Mouse (Mus musculus): ENCODE measurements at regions not wholly inside any gene's neighbourhood (a gene's known extent, or its start where the extent isn't known, plus 50 kb on each side); places are given as distances from the start of the nearest gene placed in this dataset.
A peak's percentile ranks its signal among the peaks of the same experiment; 100 is the strongest.

DNA sequence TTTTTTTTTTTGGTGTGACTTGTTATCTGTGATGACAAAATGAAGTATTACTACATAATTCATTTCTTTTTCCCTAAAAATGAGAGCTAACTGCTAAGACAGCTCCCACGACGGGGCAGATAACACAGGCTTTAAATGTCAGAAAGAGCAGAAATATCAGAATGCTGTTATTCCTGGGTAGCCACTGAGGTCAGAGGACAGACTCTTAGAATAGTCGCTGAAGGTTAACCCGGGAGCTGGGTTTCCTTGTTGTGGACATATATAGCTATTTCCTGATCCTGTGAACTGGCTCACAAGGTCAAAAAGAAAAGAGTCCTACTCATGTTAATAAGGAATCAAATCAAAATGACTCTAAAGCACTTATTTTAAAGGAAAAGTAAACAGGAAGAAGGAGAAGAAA is 403.0 kb upstream of the Arglu1 start:
- no peak overlapping the region for H3K4me3 ChIP-seq
- H3K36me3 ChIP-seq = no peaks in the 10 kb centered on the region
- no peak for ATAC-seq (ENCODE audit: insufficient number of reproducible peaks, low FRiP score)
- H3K4me1 ChIP-seq (replicated peaks) = peaks cover 16% of the 10 kb centered on the region
- H3K9ac ChIP-seq = no peak overlapping the region
- no peak overlapping the region for H3K27ac ChIP-seq (ENCODE audit: poor library complexity, severe bottlenecking)
- H3K27me3 ChIP-seq (replicated peaks) = no peaks in the 10 kb centered on the region
- 15% methylated on average over 4 of the region's 4 CpGs for WGBS
- no peaks in the 10 kb centered on the region for H3K9me3 ChIP-seq (replicated peaks)
- no peak overlapping the region for H3K4me2 ChIP-seq

DNA sequence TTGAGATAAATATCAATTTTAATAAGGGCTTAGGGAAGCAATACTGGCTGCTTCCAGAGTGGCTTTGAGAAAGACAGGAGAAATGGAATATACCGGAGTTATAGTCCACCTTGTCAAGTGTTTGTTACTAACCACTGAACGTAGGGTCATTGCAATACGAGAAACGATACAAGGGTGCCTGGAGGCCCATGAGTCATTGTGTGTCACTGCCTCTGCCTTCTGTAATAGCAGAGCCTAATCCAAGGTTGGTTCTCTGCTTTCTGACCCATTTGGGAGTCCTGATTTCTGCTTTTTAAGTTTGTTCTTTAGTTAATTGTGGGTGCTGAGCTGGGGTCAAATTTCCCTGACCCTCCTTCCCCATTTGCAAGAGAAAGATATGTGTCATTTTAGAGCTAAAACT is 382.4 kb upstream of the Arglu1 start:
- H3K27ac ChIP-seq (ENCODE audit: poor library complexity, severe bottlenecking) = no peak overlapping the region
- WGBS = 78% methylated on average over 4 of the region's 4 CpGs
- no peak overlapping the region for H3K4me2 ChIP-seq
- no peak overlapping the region for H3K9ac ChIP-seq
- no peak overlapping the region for H3K4me3 ChIP-seq
- H3K36me3 ChIP-seq = no peaks in the 10 kb centered on the region
- H3K9me3 ChIP-seq (replicated peaks) = no peaks in the 10 kb centered on the region
- ATAC-seq (ENCODE audit: insufficient number of reproducible peaks, low FRiP score) = no peak
- H3K27me3 ChIP-seq (replicated peaks) = no peaks in the 10 kb centered on the region
- H3K4me1 ChIP-seq (replicated peaks) = peaks cover 13% of the 10 kb centered on the region

DNA sequence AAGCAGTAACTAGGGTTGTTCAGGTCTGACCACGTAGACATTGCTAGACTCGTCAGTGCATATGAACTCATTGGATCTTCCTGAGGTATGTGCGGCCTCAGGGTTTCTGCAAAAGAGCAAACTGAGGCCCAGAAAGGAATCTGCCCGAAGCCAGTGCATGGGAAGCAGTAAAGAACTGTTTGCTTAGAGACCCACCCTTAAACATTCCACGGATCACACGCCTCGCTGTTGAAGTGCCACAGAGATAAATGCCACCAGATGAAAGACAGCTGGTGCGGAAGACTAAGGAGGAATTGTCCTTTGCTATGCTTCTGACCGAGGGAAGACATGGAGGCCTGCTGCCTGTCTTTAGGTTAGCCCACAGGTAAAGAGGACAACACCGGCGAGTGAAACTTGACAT is 382.0 kb upstream of the Arglu1 start:
- Histone ChIP-seq H3K27ac (ENCODE audit: poor library complexity, severe bottlenecking) (no peak overlapping the region), H3K9me3 (replicated peaks) (no peaks in the 10 kb centered on the region), H3K4me3 (no peak overlapping the region), H3K4me2 (no peak overlapping the region), H3K27me3 (replicated peaks) (no peaks in the 10 kb centered on the region), H3K4me1 (replicated peaks) (peaks cover 13% of the 10 kb centered on the region), H3K9ac (no peak overlapping the region), H3K36me3 (no peaks in the 10 kb centered on the region)
- WGBS = 27% methylated on average over 11 of the region's 11 CpGs
- no peak; the same call in 1 of the 2 replicates for ATAC-seq (ENCODE audit: insufficient number of reproducible peaks, low FRiP score)

DNA sequence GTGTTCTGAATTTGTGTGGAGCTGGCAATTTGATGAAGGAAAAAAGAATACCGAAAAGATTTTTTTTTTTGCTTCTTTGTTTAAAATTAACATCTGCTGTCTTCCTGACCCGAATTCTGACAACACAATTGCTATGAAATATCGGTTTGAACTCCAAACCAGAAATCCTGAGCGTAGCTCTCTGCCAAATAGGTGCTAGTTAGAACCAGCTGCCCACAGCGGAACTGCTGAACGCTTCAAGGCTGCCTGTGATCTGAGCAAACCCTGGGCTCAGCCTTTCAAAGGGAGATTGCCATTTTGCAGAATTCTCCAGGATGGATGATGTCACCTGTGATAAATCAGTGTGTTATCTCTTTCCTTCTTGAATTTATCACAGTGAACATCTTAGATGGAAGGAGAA is 380.6 kb upstream of the Arglu1 start:
- Histone ChIP-seq H3K27me3 (replicated peaks) (no peaks in the 10 kb centered on the region), H3K4me1 (replicated peaks) (peaks cover 10% of the 10 kb centered on the region), H3K9me3 (replicated peaks) (no peaks in the 10 kb centered on the region), H3K27ac (ENCODE audit: poor library complexity, severe bottlenecking) (no peak overlapping the region), H3K4me2 (no peak overlapping the region), H3K4me3 (no peak overlapping the region), H3K36me3 (no peaks in the 10 kb centered on the region), H3K9ac (no peak overlapping the region)
- no peak for ATAC-seq (ENCODE audit: insufficient number of reproducible peaks, low FRiP score)
- WGBS = 77% methylated on average over 6 of the region's 6 CpGs

DNA sequence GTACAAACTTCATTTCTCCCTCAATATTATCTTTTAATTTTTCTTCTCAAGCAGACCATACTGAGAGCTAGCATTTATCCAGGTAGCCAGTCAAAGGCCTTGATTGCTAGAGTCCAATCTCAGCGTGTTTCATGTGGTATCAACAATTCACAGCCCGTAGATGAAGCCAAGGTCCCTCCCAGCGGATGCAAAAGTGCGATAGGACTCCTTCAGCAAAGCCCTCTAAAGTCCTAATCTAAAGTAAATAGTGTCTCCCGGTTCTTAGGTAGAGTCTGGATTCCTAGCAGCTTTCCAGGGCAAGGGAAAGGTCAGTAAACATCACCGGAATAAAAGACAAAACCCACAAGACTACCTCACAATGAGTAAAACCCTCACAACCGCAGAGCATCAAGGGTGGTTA is 379.5 kb upstream of the Arglu1 start:
- H3K4me1 ChIP-seq (replicated peaks) = peaks cover 10% of the 10 kb centered on the region
- no peaks in the 10 kb centered on the region for H3K27me3 ChIP-seq (replicated peaks)
- H3K4me2 ChIP-seq = no peak overlapping the region
- H3K9ac ChIP-seq = no peak overlapping the region
- 45% methylated on average over 7 of the region's 7 CpGs for WGBS
- H3K9me3 ChIP-seq (replicated peaks) = no peaks in the 10 kb centered on the region
- no peak for ATAC-seq (ENCODE audit: insufficient number of reproducible peaks, low FRiP score)
- H3K36me3 ChIP-seq = no peaks in the 10 kb centered on the region
- H3K27ac ChIP-seq (ENCODE audit: poor library complexity, severe bottlenecking) = no peak overlapping the region
- H3K4me3 ChIP-seq = no peak overlapping the region

DNA sequence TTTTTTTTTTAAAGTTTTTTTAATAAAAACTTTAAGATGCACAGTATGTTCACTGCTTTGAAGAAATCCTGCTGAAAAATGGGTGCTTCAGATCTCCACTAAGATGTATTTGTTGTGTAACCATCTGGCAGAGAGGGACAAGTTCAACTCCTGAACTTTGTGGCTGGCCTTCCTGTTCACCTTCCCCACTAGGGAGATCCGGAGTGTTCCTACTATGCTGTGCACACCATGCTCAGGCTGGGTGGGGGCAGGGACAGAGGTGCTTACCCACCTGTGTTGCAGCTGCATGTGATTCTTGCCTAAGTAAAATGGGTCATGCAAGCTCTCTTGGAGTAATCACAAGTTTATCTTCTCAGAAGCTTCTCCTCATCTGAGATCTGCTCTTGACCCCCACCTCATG is 377.4 kb upstream of the Arglu1 start:
- H3K36me3 ChIP-seq = no peaks in the 10 kb centered on the region
- no peaks in the 10 kb centered on the region for H3K9me3 ChIP-seq (replicated peaks)
- H3K4me2 ChIP-seq = no peak overlapping the region
- H3K27me3 ChIP-seq (replicated peaks) = no peaks in the 10 kb centered on the region
- peaks cover 9% of the 10 kb centered on the region for H3K4me1 ChIP-seq (replicated peaks)
- H3K27ac ChIP-seq (ENCODE audit: poor library complexity, severe bottlenecking) = no peak overlapping the region
- no peak overlapping the region for H3K4me3 ChIP-seq
- WGBS = 76% methylated on average over 1 of the region's 1 CpGs
- ATAC-seq (ENCODE audit: insufficient number of reproducible peaks, low FRiP score) = no peak
- no peak overlapping the region for H3K9ac ChIP-seq

DNA sequence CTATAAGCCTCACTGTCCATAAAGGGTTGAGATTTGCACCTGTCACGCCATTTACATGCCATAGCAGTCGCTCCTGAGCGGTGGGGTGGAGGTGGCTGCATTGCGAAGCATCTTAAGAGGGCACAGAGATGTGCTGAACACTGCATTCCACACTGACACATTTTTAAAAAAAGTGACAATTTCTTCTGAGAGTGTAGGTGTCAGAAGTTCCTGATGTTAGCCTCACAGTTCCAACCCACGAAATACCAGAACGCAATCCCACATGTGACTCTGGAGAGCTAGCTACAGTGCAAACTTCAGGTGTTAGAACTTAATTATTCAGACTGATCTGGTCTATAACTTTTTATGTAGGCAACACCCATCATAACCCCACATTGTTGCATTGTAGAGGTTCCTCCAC is 369.8 kb upstream of the Arglu1 start:
- Histone ChIP-seq H3K36me3 (no peaks in the 10 kb centered on the region), H3K4me1 (replicated peaks) (no peaks in the 10 kb centered on the region), H3K4me2 (no peak overlapping the region), H3K9me3 (replicated peaks) (no peaks in the 10 kb centered on the region), H3K27ac (ENCODE audit: poor library complexity, severe bottlenecking) (no peak overlapping the region), H3K4me3 (no peak overlapping the region), H3K27me3 (replicated peaks) (no peaks in the 10 kb centered on the region), H3K9ac (no peak overlapping the region)
- 83% methylated on average over 6 of the region's 6 CpGs for WGBS
- no peak for ATAC-seq (ENCODE audit: insufficient number of reproducible peaks, low FRiP score)

DNA sequence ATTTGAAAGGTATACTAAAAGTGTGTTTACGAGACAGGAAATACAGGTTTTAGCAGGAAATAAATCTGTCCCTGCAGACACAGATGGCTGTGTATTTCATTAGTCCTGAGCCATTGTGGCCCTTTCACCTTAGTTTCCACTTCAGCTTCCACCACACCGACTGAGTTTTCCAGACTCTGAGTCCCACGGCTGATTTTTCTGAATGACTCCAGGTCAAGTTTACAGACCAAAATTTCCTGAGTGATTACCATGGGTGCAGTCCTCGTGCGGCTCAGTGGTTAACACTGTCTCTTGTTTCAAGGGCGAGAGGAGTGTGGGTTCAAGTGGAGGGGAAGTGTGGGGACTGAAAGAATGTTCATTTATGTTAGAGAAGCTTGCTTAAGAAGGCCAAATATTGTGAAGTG is 365.1 kb upstream of the Arglu1 start:
- 78% methylated on average over 6 of the region's 6 CpGs for WGBS
- ATAC-seq (ENCODE audit: insufficient number of reproducible peaks, low FRiP score) = no peak

DNA sequence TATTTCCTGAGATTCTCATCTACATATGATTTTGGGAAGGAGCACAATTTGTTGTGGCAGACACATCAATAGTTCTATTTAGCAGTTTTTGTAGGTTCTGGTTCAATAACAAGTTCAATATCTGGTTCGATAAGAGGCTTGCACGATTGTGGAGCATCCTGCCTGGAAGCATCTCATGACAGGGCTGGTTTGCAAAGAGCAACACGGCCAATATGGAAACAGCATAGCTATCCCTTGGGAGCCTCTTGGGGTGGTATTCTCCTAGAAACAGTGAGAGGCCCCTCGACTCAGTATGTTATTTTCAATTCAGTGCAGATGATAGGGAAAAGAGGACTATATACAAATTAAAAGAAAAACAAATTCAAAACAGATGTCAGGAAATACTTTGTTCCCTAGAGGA is 364.5 kb upstream of the Arglu1 start:
- Histone ChIP-seq H3K4me2 (no peak overlapping the region), H3K27ac (ENCODE audit: poor library complexity, severe bottlenecking) (no peak overlapping the region), H3K9ac (no peak overlapping the region), H3K27me3 (replicated peaks) (no peaks in the 10 kb centered on the region), H3K4me3 (no peak overlapping the region), H3K9me3 (replicated peaks) (no peaks in the 10 kb centered on the region), H3K36me3 (no peaks in the 10 kb centered on the region), H3K4me1 (replicated peaks) (peaks cover 6% of the 10 kb centered on the region)
- 69% methylated on average over 4 of the region's 4 CpGs for WGBS
- no peak for ATAC-seq (ENCODE audit: insufficient number of reproducible peaks, low FRiP score)

More for the DNA sequence above, 365.1 kb upstream of the Arglu1 start:
- Histone ChIP-seq H3K27me3 (replicated peaks) (no peaks in the 10 kb centered on the region), H3K4me1 (replicated peaks) (peaks cover 6% of the 10 kb centered on the region), H3K27ac (ENCODE audit: poor library complexity, severe bottlenecking) (no peak overlapping the region), H3K36me3 (no peaks in the 10 kb centered on the region), H3K9me3 (replicated peaks) (no peaks in the 10 kb centered on the region), H3K4me2 (no peak overlapping the region), H3K9ac (no peak overlapping the region), H3K4me3 (no peak overlapping the region)

DNA sequence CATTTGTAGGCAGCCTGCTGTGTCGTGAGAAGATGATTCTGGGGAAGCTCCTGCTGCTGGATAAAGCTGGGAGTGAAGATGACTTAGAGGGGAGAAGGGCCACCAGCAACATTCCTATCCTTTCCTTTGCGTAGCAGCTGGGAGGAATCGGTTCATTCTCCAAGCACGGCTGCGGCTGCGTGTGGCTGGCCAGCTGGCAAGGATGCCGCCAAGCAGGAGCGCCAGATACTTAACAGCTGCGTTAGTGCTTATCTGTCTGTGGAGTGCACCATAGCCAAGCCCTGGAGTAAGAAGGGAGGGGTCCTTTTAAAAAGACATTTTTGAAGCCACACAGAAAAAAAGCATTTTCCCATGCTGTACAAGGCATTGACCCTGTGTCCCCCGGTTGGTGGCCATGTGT is 361.4 kb upstream of the Arglu1 start:
- 45% methylated on average over 10 of the region's 10 CpGs for WGBS
- Histone ChIP-seq H3K27me3 (replicated peaks) (0 out of 2 replicates have a peak, but pooled peaks cover 2% of the 10 kb centered on the region), H3K9me3 (replicated peaks) (no peaks in the 10 kb centered on the region), H3K4me1 (replicated peaks) (peaks cover 6% of the 10 kb centered on the region), H3K4me2 (peak overlapping the region; percentile 44), H3K27ac (ENCODE audit: poor library complexity, severe bottlenecking) (no peak overlapping the region), H3K9ac (no peak overlapping the region), H3K4me3 (no peak overlapping the region), H3K36me3 (no peaks in the 10 kb centered on the region)
- no peak for ATAC-seq (ENCODE audit: insufficient number of reproducible peaks, low FRiP score)

DNA sequence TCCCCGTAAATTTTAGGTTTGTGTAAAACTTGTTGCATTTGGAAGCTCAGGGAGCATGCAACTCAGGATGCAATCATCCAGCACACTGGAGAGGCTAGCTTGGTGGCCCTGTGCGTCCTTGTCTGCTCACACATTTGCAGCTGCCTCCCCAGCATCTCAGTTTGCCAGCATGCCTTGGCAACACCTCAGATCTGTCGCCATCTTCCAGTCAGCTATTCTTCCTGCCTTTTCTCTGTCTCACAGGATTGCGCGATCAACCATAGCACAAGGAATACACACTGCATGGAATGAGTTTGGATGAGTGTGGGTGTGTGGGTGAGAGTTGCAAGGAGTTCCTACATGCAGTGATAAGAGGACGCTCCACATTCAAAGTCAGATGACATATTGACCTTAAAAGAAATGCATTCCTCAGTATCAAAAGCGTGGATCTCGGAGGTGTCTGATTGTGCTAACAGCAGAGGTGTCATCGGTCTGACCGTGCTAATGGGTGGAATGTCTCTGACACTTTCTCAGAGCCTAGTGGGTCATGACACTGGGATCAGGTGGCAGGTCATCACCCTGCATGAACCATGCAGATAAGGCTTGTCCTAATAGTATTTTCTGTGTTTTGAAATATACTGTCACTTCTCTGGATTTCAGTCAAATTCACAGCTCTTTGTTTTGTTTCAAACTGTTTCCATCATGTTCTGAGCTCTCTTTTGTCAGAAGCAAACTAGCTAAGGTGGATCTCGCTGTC is 360.6 kb upstream of the Arglu1 start:
- ATAC-seq (ENCODE audit: insufficient number of reproducible peaks, low FRiP score) = no peak
- Histone ChIP-seq H3K9me3 (replicated peaks) (no peaks in the 10 kb centered on the region), H3K4me2 (peak overlapping the region; percentile 44; the same call in 1 of the 2 replicates), H3K4me3 (no peak overlapping the region), H3K9ac (no peak overlapping the region), H3K27ac (ENCODE audit: poor library complexity, severe bottlenecking) (no peak overlapping the region), H3K27me3 (replicated peaks) (0 out of 2 replicates have a peak, but pooled peaks cover 2% of the 10 kb centered on the region), H3K4me1 (replicated peaks) (peaks cover 6% of the 10 kb centered on the region), H3K36me3 (no peaks in the 10 kb centered on the region)
- 47% methylated on average over 11 of the region's 11 CpGs for WGBS

DNA sequence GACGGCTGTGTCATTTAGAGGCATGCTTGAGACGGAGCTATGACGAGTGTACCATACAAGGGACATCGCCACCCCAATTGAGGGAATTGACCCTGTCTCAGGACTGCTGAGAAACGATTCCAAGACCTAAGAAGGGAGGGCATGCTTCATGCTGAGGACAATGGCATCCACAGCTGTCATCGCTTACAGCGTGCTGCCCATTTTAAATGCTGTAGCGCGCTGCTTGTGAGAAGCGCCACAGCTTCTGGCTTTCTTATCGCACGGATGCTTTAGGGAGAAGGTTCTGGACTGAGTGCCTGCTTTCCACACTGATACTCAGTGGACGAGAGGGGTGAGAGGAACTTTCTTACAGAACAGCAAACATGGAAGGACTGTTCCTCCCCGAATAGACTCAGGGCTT is 357.8 kb upstream of the Arglu1 start:
- H3K4me1 ChIP-seq (replicated peaks) = peaks cover 15% of the 10 kb centered on the region
- no peaks in the 10 kb centered on the region for H3K9me3 ChIP-seq (replicated peaks)
- no peak overlapping the region for H3K9ac ChIP-seq
- 0 out of 2 replicates have a peak, but pooled peaks cover 2% of the 10 kb centered on the region for H3K27me3 ChIP-seq (replicated peaks)
- no peak overlapping the region for H3K27ac ChIP-seq (ENCODE audit: poor library complexity, severe bottlenecking)
- H3K4me2 ChIP-seq = peak overlapping the region; percentile 9; the same call in 1 of the 2 replicates
- no peak for ATAC-seq (ENCODE audit: insufficient number of reproducible peaks, low FRiP score)
- H3K36me3 ChIP-seq = no peaks in the 10 kb centered on the region
- no peak overlapping the region for H3K4me3 ChIP-seq
- WGBS = 44% methylated on average over 14 of the region's 14 CpGs
